Mouse (Mus musculus): ENCODE measurements around the gene Olfr904. TPM values are rescaled to one million over a fixed set of nuclear protein-coding genes. Genes with fewer than 3 reads are reported as not detected.
"Not testable (repeated sequence)": the region's sequence is repeated elsewhere in the genome, so short reads cannot be mapped to it uniquely, and the experiment has no call there.

The Olfr904 gene
- polyA plus RNA-seq (2015; fragmentation: Nextera tagmentation; extraction: Ambion mirVana) = not detected in 2 replicates

GRCm38 (mm10) chr9:38462844-38463243 is at the start of gene Olfr904:
Olfr904 (plus strand) TSS chr9:38463144.
- Histone ChIP-seq H3K9ac (no peak within 1 kb of the TSS), H3K4me2 (no peak within 1 kb of the TSS), H3K27me3 (no peaks in the 10 kb centered on the region), H3K4me3 (replicated peaks) (no peak within 1 kb of the TSS), H3K9me3 (replicated peaks) (no peaks in the 10 kb centered on the region), H3K4me1 (replicated peaks) (no peaks in the 10 kb centered on the region), H3K27ac (replicated peaks) (no peak within 1 kb of the TSS), H3K36me3 (replicated peaks) (no peaks in the 10 kb centered on the region)
- no peak for ATAC-seq (ENCODE audit: insufficient read depth)

GRCm38 (mm10) chr9:38413502-38413901 is 49.4 kb upstream of the Olfr904 start:
- not testable (repeated sequence) for H3K4me1 ChIP-seq (replicated peaks); H3K27ac ChIP-seq (replicated peaks); H3K4me3 ChIP-seq (replicated peaks); H3K9ac ChIP-seq; H3K36me3 ChIP-seq (replicated peaks); ATAC-seq (ENCODE audit: insufficient read depth); H3K9me3 ChIP-seq (replicated peaks); H3K27me3 ChIP-seq; H3K4me2 ChIP-seq
- 82% methylated on average over 14 of the region's 14 CpGs for WGBS (ENCODE audit: insufficient replicate concordance)

- ATAC-seq (ENCODE audit: insufficient read depth) = no peak
- no peaks in the 10 kb centered on the region for H3K4me1 ChIP-seq (replicated peaks)
- H3K36me3 ChIP-seq (replicated peaks) = no peaks in the 10 kb centered on the region
- no peak overlapping the region for H3K4me3 ChIP-seq (replicated peaks)
- no peaks in the 10 kb centered on the region for H3K27me3 ChIP-seq
- no peaks in the 10 kb centered on the region for H3K9me3 ChIP-seq (replicated peaks)
- no peak overlapping the region for H3K9ac ChIP-seq
- no peak overlapping the region for H3K27ac ChIP-seq (replicated peaks)
- no peak overlapping the region for H3K4me2 ChIP-seq
Measured at GRCm38 (mm10) chr9:38423801-38424200, 39.1 kb upstream of the Olfr904 start.

- no peaks in the 10 kb centered on the region for H3K4me1 ChIP-seq (replicated peaks)
- no peaks in the 10 kb centered on the region for H3K36me3 ChIP-seq (replicated peaks)
- no peak overlapping the region for H3K4me2 ChIP-seq
- no peak overlapping the region for H3K4me3 ChIP-seq (replicated peaks)
- H3K27ac ChIP-seq (replicated peaks) = no peak overlapping the region
- no peak for ATAC-seq (ENCODE audit: insufficient read depth)
- H3K9ac ChIP-seq = no peak overlapping the region
- H3K27me3 ChIP-seq = no peaks in the 10 kb centered on the region
- 26% methylated on average over 1 of the region's 1 CpGs for WGBS (ENCODE audit: insufficient replicate concordance)
- H3K9me3 ChIP-seq (replicated peaks) = no peaks in the 10 kb centered on the region
Measured at GRCm38 (mm10) chr9:38427026-38427425, 35.9 kb upstream of the Olfr904 start.

- H3K9ac ChIP-seq = no peak within 1 kb of the TSS
- ATAC-seq (ENCODE audit: insufficient read depth) = no peak
Measured at GRCm38 (mm10) chr9:38429155-38429554, 33.8 kb upstream of the Olfr904 start, which contains the start of gene Olfr901. Olfr901 (plus strand) TSS chr9:38429455.

GRCm38 (mm10) chr9:38447352-38447751 is 15.6 kb upstream of the Olfr904 start, which contains the start of gene Olfr902:
Olfr902 (plus strand) TSS chr9:38447652.
- 69% methylated on average over 5 of the region's 5 CpGs for WGBS (ENCODE audit: insufficient replicate concordance)
- ATAC-seq (ENCODE audit: insufficient read depth) = no peak

More at GRCm38 (mm10) chr9:38429155-38429554, 33.8 kb upstream of the Olfr904 start, which contains the start of gene Olfr901:
- no peaks in the 10 kb centered on the region for H3K27me3 ChIP-seq
- no peak within 1 kb of the TSS for H3K4me3 ChIP-seq (replicated peaks)
- no peak within 1 kb of the TSS for H3K27ac ChIP-seq (replicated peaks)
- 60% methylated on average over 1 of the region's 1 CpGs for WGBS (ENCODE audit: insufficient replicate concordance)
- no peaks in the 10 kb centered on the region for H3K36me3 ChIP-seq (replicated peaks)
- no peak within 1 kb of the TSS for H3K4me2 ChIP-seq
- H3K4me1 ChIP-seq (replicated peaks) = no peaks in the 10 kb centered on the region
- H3K9me3 ChIP-seq (replicated peaks) = no peaks in the 10 kb centered on the region

GRCm38 (mm10) chr9:38470807-38471206 is 7.9 kb downstream of the Olfr904 start, which contains the start of gene Olfr905:
Olfr905 (plus strand) TSS chr9:38471107.
- H3K27ac ChIP-seq (replicated peaks) = no peak within 1 kb of the TSS
- H3K36me3 ChIP-seq (replicated peaks) = no peaks in the 10 kb centered on the region
- H3K4me1 ChIP-seq (replicated peaks) = no peaks in the 10 kb centered on the region
- no peaks in the 10 kb centered on the region for H3K9me3 ChIP-seq (replicated peaks)
- no peak within 1 kb of the TSS for H3K4me3 ChIP-seq (replicated peaks)
- no peak within 1 kb of the TSS for H3K9ac ChIP-seq
- no peak within 1 kb of the TSS for H3K4me2 ChIP-seq
- ATAC-seq (ENCODE audit: insufficient read depth) = no peak
- H3K27me3 ChIP-seq = no peaks in the 10 kb centered on the region

More at GRCm38 (mm10) chr9:38447352-38447751, 15.6 kb upstream of the Olfr904 start, which contains the start of gene Olfr902:
- no peak within 1 kb of the TSS for H3K4me3 ChIP-seq (replicated peaks)
- H3K27me3 ChIP-seq = no peaks in the 10 kb centered on the region
- no peak within 1 kb of the TSS for H3K9ac ChIP-seq
- no peaks in the 10 kb centered on the region for H3K36me3 ChIP-seq (replicated peaks)
- H3K4me1 ChIP-seq (replicated peaks) = no peaks in the 10 kb centered on the region
- no peak within 1 kb of the TSS for H3K27ac ChIP-seq (replicated peaks)
- no peaks in the 10 kb centered on the region for H3K9me3 ChIP-seq (replicated peaks)
- no peak within 1 kb of the TSS for H3K4me2 ChIP-seq

GRCm38 (mm10) chr9:38486785-38487184 is 23.8 kb downstream of the Olfr904 start, which contains the start of gene Olfr906:
Olfr906 (plus strand) TSS chr9:38487085.
- Histone ChIP-seq H3K36me3 (replicated peaks) (no peaks in the 10 kb centered on the region), H3K9ac (no peak within 1 kb of the TSS), H3K4me3 (replicated peaks) (no peak within 1 kb of the TSS), H3K27ac (replicated peaks) (no peak within 1 kb of the TSS), H3K4me1 (replicated peaks) (no peaks in the 10 kb centered on the region), H3K27me3 (no peaks in the 10 kb centered on the region), H3K9me3 (replicated peaks) (no peaks in the 10 kb centered on the region), H3K4me2 (no peak within 1 kb of the TSS)
- WGBS (ENCODE audit: insufficient replicate concordance) = 47% methylated on average over 3 of the region's 3 CpGs
- no peak for ATAC-seq (ENCODE audit: insufficient read depth)

GRCm38 (mm10) chr9:38495501-38495900 is 32.6 kb downstream of the Olfr904 start, which contains the start of gene Olfr907:
Olfr907 (plus strand) TSS chr9:38495801.
- H3K9ac ChIP-seq = no peak within 1 kb of the TSS
- 61% methylated on average over 2 of the region's 2 CpGs for WGBS (ENCODE audit: insufficient replicate concordance)
- no peaks in the 10 kb centered on the region for H3K27me3 ChIP-seq
- no peak within 1 kb of the TSS for H3K4me2 ChIP-seq
- no peaks in the 10 kb centered on the region for H3K36me3 ChIP-seq (replicated peaks)
- no peak within 1 kb of the TSS for H3K27ac ChIP-seq (replicated peaks)
- no peak for ATAC-seq (ENCODE audit: insufficient read depth)
- no peaks in the 10 kb centered on the region for H3K4me1 ChIP-seq (replicated peaks)
- no peak within 1 kb of the TSS for H3K4me3 ChIP-seq (replicated peaks)
- H3K9me3 ChIP-seq (replicated peaks) = no peaks in the 10 kb centered on the region

GRCm38 (mm10) chr9:38512353-38512752 is 49.4 kb downstream of the Olfr904 start:
- Histone ChIP-seq H3K36me3 (replicated peaks) (no peaks in the 10 kb centered on the region), H3K4me1 (replicated peaks) (no peaks in the 10 kb centered on the region), H3K27me3 (no peaks in the 10 kb centered on the region), H3K9ac (no peak overlapping the region), H3K9me3 (replicated peaks) (no peaks in the 10 kb centered on the region), H3K27ac (replicated peaks) (no peak overlapping the region), H3K4me3 (replicated peaks) (no peak overlapping the region), H3K4me2 (no peak overlapping the region)
- ATAC-seq (ENCODE audit: insufficient read depth) = no peak
- WGBS (ENCODE audit: insufficient replicate concordance) = 25% methylated on average over 2 of the region's 2 CpGs

All from liver, embryonic 15.5 days (tissue).